Mouse (Mus musculus): ENCODE data around the gene Josd1.
A peak's percentile ranks its signal among the peaks of the same experiment; 100 is the strongest.

Gene Josd1

DNA sequence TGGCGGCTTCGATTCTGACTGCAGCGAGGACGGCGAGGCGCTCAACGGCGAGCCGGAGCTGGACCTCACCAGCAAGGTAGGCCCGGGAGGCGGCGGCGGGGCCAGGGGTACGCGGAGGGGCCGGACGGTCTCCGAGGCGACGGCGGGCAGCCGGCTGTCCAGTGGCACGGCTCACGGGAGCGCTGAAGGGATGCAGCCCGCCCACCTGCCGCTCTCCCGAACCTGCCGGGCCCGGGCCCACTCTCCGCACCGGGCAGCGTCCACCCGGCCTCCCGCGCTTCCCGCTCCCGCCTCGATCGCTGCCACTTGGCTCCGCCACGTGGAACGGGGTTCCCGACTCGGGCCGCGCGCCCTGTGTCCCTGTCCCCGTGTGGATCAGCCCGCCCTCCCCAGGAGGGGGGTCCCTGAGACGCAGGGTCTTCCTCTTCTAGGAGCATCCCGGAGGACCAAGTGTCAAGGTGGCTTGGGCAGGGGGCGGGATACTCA lies 3.3 kb upstream of the Josd1 start:
- no peak for DNase-seq

DNA sequence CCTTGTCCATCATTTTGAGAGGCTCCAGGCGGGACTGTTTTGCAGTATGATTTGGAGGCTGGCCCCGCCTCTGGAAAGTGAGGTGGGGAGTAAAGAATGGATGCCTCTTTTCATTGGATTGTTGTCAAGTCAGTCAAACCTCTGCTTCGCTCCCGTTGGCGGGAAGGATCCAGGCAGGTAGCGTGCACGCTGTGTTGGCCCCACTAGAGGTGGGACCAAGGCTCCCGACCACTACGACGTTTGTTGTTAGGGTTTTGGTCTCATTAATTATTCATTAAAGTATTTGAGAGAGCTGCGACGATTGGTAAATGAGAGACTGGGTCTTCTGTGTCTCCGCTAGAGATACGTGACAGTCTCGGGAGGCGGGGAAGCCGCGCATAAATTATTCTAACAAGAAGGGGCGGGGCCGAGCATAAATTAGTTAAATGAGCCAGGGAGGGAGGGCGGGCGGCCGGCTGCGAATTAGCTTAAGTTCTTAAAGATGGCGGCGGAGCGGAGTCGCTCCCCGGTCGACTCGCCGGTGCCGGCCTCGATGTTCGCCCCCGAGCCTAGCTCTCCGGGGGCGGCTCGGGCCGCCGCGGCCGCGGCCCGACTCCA lies 2.8 kb upstream of the Josd1 start, which contains the start of gene Gtpbp1:
Gtpbp1 (plus strand) TSS at position 420 of the 597 bp plus-strand sequence.
- peak; percentile 97 for DNase-seq

DNA sequence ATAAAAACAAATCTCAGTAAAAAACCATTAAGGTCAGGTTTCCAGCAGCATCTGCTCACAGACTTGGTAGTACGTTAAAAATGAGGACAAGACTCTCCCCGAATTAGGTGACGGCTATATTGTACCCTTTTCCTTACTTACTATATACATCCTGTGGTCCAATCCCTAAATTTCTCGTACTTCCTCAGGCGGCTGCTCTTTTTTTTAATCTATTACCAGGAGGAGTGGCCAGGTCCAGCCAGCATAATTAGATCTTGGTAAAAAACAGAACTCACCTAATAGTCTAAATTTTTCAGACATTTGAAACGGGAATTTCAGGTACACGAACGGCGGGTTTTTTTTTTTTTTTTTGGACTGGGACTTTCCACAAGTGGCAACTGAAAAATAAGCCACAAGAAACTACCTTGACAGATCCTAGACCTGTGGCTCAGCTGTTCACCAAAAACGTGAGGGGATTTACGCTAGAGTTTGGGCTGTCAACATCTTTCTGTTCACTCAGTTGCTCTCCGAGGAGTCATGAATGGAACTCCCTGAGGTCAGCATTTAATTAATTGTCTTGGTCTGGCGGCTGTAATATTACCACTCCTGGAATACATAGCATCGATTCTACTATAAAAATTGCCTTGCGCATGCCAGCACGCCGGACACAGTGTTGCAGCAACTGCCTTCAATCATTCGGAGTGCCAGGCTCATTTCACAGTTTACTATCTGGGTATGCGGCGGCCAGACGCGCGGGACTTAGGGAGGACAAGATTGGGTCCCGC lies 2.1 kb upstream of the Josd1 start:
- no peak for DNase-seq

DNA sequence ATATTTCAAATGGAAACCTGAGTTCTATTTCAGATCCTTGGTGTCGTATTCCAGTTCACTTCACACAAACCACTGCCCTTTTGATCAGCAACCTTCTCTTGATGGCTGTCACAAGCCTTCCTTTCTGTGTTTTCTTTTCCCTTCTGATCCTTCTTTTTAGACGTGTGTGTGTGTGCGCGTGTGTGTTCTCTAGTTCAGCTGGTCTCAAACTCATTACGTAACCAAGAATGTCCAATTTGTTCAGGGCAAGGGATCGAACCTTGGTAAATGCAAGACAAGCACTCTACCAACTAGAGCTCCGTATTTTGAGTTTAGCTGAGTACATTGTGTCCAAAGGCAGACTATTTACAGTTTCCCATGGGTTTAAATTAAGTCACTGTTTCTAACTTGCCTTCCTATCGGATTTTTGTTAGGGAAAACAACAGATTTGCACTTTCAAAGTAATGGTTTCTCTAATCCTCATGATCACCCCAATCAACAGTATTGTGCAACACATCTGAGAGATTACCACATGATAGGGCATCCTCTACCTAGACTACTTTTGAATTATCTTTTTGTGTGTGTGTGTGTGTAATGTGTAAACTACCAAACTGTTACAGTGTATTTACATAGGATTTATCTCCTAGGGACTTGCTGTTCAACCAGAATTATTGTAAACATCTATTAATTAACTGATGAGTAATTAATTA lies 693 bp upstream of the Josd1 start:
- DNase-seq: no peak

DNA sequence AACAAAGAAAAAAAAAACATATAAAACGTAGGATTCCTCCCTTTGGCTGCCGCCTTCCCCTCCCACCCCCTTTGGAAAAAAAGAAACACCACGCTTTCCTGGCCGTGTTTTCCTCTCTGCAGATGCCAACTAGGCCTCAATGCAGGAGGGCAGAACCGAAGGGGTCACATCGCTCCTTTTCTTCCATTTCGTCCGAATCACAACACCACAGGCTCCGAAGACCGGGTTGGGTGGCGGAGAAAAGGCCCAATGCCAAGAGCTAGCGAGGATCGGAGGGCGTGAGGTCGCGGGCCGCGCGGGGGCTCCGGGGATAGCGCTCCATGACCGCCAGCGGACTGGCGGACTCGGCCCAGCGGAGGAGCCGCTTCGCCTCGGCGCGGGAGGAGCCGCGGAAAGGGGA lies 544 bp downstream of the Josd1 start:
- DNase-seq: no peak

DNA sequence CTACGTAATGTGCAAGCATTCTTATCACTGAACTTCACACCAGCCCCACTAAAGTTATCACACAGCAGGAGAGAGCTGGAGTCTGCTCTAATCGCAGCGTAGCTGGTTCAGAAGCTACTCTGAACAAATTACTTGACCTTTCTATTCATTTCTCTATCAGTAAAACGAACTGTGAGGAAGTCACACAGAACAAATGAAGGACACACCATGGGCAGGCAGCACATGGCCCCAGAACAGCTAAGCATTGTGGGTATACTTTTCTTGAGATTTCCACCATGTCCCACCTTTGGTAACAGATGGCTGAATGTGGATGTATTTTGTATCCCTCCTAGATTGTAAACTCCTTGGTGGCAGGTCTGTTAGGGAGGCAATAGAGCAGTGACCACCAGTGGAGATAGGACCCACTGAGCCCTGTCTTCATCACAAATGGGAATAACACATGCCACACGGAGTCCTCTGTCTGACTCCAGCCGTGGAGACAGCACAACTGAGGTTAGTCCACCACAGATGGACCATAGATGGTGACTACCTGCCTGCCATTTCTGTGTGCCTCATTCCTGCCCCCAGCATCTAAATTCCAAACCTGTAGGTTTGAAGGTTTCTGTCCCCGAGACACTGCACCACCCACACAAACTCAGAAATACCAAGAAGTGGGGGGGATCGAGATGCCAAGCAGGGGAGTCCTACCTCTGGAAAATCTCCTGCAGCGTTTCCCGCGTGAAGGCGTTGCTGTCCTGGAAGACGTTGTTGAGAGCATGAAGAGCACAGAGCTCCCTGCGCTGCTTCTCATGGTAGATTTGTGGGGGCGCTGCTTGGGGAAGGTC lies 1.5 kb downstream of the Josd1 start:
- no peak for DNase-seq

DNA sequence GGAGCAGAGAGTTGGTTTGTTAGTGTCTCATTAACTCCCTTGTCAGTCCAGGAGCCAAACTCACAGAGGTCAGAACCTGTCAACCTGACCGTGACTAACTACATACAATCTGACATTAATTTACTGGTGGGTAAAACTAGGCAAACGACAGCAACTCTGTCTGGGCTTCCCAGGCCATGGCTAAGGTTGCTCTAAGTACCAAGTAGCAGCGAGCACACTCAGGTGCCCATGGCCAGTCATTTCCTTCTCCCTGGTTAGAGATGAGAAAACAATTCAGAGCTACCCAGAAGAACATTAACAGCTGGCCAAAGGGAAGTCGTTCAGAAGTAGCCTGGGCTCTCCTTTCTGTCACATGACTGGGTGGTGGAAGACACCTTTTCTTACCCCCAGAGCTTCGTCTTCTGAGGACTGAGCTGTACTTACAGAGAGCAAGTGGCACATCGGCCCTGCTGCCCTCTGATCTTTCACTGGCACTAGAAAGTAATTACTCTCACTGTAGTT lies 2.5 kb downstream of the Josd1 start:
- DNase-seq: peak; percentile 50

DNA sequence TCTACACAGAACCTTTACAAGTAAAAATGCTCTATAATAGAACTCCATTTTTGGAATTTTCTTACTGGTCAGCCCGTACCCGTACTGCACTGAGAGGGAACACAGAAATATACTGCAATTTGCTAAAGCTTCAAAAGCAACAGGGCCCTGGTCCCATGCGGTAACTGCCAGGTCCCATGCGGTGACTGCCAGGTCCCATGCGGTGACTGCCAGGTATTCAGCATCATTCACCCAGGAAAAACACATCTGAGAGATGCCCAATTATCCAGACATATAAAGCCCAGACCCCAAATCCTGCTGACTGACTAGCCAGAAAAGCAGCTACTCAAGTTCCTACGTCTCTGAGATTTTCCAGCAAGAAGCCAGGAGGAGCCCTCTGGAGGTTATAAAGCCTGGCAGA lies 3.1 kb downstream of the Josd1 start:
- DNase-seq: no peak

DNA sequence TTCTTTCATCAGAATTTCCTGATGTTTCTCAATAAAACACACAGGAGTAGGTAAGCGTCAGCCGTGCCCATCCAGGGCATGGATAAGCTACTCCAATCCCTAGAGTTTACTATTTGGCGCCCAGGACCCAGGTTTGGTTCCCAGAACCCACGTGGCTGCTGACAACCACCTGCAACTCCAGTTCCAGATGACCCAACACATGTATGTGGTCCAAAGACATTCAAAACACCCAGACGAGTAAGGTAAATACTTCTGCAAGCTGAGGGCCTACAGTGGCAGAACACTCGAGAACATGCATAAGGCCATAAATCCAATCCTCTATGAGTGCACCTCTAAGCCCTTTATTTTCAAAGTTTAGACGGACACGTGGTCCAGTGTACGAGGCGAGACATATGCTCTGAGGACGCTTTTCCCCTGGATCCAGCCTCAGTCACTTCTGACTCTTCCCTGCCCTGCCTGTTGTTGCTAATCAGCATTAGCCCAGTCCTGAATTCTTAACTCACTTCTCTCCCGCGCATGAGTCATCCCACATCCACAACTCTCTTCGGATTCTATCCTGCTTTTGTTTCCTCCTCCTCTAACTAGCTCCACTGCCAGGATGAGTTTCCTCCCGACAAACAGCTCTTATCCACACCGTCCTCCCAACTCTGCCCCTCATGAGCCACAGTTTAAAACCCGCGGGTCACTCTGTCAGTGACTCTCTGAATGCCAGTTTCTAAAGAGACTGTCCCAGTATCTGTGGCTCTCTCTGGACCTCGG lies 3.8 kb downstream of the Josd1 start:
- no peak for DNase-seq

DNA sequence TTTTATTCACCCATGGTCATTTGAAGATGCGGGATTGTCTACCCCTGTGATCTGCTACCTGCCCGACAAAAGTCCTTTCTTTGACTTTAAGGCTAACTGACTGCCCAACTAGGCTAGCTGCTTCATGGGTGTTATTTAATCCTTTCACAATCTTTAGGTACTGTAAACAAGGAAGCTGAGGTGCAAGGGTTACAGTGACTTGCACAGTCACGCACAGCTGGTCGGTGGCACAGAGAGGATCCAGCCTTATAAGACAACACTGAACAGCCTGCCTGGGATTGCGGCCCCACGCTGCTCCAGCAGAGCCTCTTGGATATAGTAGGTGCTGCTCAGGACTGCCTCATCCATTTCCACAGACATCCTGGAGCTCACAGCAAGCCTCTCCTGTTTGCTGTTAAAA lies 4.6 kb downstream of the Josd1 start:
- peak; percentile 26 for DNase-seq

DNA sequence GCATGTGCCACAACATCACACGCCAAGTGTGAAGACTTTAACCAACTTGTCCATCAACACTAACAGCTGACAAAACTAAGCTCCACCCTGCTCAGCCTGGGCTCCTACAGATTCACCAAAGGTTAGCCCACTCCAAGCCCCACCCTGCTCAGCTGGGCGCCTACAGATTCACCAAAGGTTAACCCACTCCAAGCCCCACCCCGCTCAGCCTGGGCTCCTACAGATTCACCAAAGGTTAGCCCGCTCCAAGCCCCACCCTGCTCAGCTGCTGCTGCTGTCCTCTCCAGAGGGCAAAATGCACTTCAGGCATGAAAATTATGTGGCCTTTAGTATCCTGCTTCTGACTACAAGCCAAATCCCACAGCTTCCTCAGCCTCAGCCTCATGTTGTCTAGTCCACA lies 5.7 kb downstream of the Josd1 start:
- no peak for DNase-seq

DNA sequence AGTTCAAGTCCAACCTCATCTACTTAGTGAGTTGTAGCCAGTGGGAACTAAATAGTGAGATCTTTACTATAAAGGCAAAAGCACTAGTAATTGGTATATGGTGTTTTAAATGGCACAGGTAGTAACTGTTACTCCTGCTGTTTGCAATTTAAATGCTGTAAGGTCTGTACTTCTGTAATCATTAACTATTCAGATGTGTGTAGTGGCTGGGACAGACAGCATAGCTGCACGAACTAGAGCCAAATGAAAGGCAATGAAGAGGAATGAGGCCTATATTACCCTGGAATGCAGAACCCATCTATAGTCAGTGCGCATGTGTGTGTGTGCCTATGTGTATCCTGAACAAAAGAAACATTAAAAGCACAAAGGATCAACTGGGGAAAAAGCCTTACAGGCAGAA lies 9.8 kb downstream of the Josd1 start:
- no peak for DNase-seq

DNA sequence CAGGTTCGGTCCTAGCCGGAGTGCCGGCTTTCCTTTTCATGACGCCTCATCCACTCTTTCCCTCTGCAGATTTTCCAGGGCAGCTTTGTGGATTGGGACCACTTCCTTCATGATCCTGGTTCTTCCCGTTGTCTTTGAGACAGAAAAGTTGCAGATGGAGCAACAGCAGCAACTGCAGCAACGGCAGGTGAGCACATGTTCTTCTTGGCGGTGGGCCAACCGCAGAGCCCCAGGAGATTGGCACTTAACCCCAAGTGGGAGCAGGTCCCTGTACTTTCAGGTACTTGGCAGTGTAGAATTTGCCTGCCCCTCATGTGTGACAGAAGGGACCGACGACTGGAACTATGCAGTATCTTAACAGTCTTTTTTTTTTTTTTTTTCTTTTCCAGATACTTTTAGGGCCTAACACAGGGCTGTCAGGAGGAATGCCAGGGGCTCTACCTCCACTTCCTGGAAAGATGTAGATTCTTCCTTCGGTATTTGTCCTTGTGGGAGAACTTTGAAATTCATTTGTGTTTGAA lies 15.8 kb downstream of the Josd1 start:
- DNase-seq: peak; percentile 32

DNA sequence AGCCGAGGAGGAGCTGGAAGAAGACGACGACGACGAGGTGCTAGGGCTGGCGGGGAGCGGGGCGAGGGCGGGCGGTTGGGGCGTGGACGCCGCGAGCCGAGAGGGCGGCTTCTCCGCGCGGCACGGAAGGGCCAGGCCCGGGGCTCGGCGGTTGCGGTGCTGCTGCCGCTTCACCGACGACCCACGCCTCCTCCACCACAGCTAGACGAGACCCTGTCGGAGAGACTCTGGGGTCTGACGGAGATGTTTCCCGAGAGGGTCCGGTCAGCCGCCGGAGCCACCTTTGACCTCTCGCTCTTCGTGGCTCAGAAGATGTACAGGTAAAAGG lies 16.8 kb downstream of the Josd1 start:
- no peak for DNase-seq

DNA sequence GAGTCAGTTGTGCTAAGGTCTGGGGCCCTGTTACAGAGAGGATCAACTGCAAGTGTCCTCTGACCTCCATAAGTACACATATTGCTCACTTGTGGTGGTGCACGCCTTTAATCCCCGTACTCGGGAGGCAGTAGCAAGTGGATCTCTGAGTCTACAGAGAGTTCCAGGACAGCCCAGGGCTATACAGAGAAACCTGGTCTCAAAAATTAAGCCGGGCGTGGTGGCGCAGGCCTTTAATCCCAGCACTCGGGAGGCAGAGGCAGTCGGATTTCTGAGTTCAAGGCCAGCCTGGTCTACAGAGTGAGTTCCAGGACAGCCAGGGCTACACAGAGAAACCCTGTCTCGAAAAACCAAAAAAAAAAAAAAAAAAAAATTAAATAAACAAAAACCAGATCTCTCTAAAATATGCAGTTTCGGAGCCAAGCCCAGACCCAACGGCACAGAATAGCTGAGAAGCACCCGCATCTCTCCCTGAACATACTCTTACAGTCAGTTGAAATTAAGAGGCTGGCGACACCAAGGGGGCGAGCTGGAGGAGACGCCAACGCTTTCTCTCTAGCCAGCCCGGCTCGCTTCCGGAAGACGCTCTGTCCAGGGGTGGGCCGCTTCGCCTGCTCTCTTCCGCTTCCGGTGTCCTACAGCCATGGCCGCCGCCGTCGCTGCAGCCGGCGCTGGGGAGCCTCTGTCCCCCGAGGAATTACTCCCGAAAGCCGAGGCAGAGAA lies 17.3 kb downstream of the Josd1 start, which contains the start of gene Tomm22:
Tomm22 (plus strand) TSS at position 613 of the 723 bp plus-strand sequence.
- peak; percentile 85 for DNase-seq

DNA sequence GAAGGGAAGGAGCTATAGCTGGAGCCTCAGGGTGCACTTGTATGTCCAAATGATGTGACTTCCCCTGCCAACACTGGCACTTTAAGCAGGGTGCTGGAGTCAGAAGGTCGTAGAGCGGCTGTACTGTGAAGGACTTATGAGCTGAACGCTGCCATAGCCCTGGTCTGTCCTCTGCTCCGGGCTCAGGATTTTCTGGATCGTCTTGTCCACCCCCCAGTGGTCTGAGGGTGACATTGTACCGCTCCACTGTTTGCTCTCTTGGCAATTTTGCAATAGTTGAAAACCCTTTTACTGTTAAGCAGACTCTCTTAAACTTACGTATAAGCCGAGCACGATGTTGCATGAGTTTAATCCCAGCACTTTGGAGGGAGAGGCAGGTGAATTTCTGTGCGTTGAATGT lies 18.5 kb downstream of the Josd1 start:
- no peak for DNase-seq

DNA sequence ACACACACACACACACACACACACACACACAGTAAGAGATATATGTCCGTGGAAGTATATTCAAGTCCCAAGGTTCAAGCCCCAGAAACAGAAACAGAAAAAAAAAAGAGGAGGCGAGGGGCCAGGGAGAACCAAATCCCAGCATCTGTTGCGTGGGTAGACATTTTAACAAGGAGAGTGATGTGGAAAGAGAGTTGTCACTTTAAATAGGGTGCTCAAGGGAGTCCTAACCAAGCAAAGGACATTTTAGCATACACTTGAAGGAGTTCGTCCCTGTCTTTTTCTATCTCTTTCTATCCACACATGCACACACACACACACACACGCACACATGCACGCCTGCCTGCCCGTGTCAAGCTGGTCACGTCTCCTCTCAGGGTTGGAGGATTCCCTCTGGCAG lies 23.1 kb downstream of the Josd1 start:
- DNase-seq: no peak

DNA sequence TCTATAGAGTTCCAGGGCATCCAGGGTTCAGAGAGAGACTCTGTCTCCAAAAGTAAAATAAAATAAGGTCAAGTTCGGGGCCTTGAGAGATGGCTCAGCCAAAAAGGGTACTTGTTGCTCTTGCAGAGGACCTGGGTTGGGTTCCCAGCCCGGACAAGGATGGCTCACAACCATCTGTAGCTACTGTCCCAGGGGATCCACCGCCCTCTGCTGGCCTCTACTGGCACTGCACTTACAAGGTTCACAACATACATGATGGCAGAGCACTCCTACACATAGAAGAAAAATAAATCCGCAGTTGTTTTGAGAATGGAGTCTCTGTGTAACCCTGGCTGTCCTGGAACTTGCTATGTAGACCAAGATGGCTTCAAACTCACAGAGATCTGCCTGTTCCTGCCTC lies 25.9 kb downstream of the Josd1 start:
- peak; percentile 44 for DNase-seq

DNA sequence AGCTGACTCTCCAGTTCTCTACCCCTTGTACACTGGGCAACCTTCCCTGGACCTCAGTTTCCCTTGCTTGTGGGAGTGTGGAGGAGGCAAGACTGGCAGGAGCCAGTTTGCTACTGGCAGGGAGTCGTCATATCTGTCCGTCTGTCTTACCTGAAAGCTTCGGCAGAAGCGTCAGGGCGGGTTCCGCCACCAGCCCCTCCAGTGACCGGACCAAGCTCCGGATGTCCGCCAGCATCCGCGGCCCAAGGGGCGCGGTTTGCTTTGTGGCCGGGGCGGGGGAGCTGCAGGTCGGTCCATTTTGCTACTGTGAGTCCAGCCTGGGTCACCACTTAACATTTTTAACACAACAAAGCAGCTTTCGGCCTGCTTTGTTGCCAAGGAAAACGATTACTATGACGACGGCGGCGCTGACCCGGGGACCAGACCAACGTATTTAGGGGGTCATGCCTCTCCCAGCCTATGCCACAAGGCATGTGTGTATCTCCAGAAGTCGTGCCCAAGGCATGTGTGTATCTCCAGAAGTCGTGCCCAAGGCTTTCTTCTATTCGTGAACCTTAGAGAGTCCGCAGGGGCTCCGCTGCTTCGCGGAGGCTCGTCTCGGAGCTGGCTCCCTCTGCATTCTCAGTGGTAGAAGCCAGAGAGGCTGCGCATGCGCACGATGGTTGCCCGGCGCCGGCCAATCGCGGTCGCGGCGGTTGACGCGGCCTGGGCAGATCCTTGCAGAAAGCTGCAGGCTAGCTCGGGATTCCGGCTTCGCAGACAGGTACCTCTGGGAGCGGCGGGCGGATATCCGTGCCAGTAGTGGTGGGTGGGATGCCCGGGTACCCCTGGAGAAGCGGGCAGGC lies 29.0 kb downstream of the Josd1 start, which contains the start of the genes Fam227a and Cby1:
Fam227a (minus strand) TSS at position 426 of the 845 bp plus-strand sequence.
Cby1 (plus strand) TSS at position 669 of the 845 bp plus-strand sequence.
- DNase-seq: peak; percentile 98

Measured in kidney, adult 18-20 months (tissue).